Mouse (Mus musculus) erythroblast, embryonic 14.5 days (primary cell): ENCODE results near the gene Tmem176b. TPM values are rescaled to one million over a fixed set of nuclear protein-coding genes. Genes with fewer than 3 reads are reported as not detected.
"Not testable (repeated sequence)": the region's sequence is repeated elsewhere in the genome, so short reads cannot be mapped to it uniquely, and the experiment has no call there.

Experiments
- H3K27me3 ChIP-seq: 2 replicates; pipeline ENCODE4 v1.6.1; 2012; ENCODE audit warnings: inconsistent platforms; ENCODE audit not compliant: control insufficient read depth
- H3K36me3 ChIP-seq: 2 replicates; pipeline ENCODE4 v1.6.1; 2012; ENCODE audit warnings: mild to moderate bottlenecking, inconsistent platforms; ENCODE audit not compliant: control insufficient read depth
- H3K4me1 ChIP-seq: 2 replicates; pipeline ENCODE4 v1.6.1; 2012; ENCODE audit warnings: inconsistent platforms; ENCODE audit not compliant: control insufficient read depth
- H3K4me3 ChIP-seq: replicated peaks from 2 replicates; pipeline ENCODE3; 2012; ENCODE audit warnings: moderate library complexity, mild to moderate bottlenecking, inconsistent platforms
- H3K9me3 ChIP-seq: 2 replicates; pipeline ENCODE4 v1.6.1; 2012; ENCODE audit warnings: low read length, inconsistent platforms, mixed read lengths; ENCODE audit not compliant: control insufficient read depth
- GATA1 ChIP-seq: IDR thresholded peaks from 2 replicates; pipeline ENCODE4 v1.6.1; 2012; ENCODE audit warnings: low read length, inconsistent platforms, mixed read lengths
- TAL1 ChIP-seq: IDR thresholded peaks from 3 replicates; pipeline ENCODE4 v1.6.1; 2012; ENCODE audit warnings: low read length, inconsistent platforms, mixed read lengths
- polyA plus RNA-seq: library from polyadenylated mRNA; stranded (reverse); fragments of >175 nt; gene quantifications from 2 replicates; pipeline ENCODE4 v1.2.3, GENCODE M21; 2012

Gene Tmem176b
- polyA plus RNA-seq, 1 experiment = 0.18 TPM

GRCm38 (mm10) chr6:48832426-48832825 lies 8.9 kb downstream of the Tmem176b start:
- no peaks in the 10 kb centered on the region for H3K4me1 ChIP-seq
- peaks cover 10% of the 10 kb centered on the region; the same call in 1 of the 2 replicates for H3K36me3 ChIP-seq
- no peaks in the 10 kb centered on the region for H3K27me3 ChIP-seq
- TF ChIP-seq TAL1 (no peak), GATA1 (no peak)
- no peak overlapping the region for H3K4me3 ChIP-seq
- no peaks in the 10 kb centered on the region for H3K9me3 ChIP-seq

GRCm38 (mm10) chr6:48831141-48831540 lies 10.2 kb downstream of the Tmem176b start:
- Histone ChIP-seq H3K27me3 (no peaks in the 10 kb centered on the region), H3K36me3 (peaks cover 10% of the 10 kb centered on the region; the same call in 1 of the 2 replicates), H3K9me3 (no peaks in the 10 kb centered on the region), H3K4me3 (no peak overlapping the region), H3K4me1 (no peaks in the 10 kb centered on the region)
- TF ChIP-seq TAL1 (no peak), GATA1 (no peak)

- TF ChIP-seq TAL1 (no peak), GATA1 (no peak)
- peaks cover 8% of the 10 kb centered on the region; the same call in 1 of the 2 replicates for H3K36me3 ChIP-seq
Observed at GRCm38 (mm10) chr6:48830241-48830640, 11.1 kb downstream of the Tmem176b start.

GRCm38 (mm10) chr6:48829651-48830050 lies 11.6 kb downstream of the Tmem176b start:
- Histone ChIP-seq H3K36me3 (peaks cover 8% of the 10 kb centered on the region; the same call in 1 of the 2 replicates), H3K27me3 (no peaks in the 10 kb centered on the region), H3K9me3 (no peaks in the 10 kb centered on the region), H3K4me1 (no peaks in the 10 kb centered on the region), H3K4me3 (no peak overlapping the region)
- TF ChIP-seq TAL1 (no peak), GATA1 (no peak)

More at GRCm38 (mm10) chr6:48830241-48830640, 11.1 kb downstream of the Tmem176b start:
- Histone ChIP-seq H3K27me3 (no peaks in the 10 kb centered on the region), H3K4me1 (no peaks in the 10 kb centered on the region), H3K9me3 (no peaks in the 10 kb centered on the region), H3K4me3 (no peak overlapping the region)

- Histone ChIP-seq H3K27me3 (no peaks in the 10 kb centered on the region), H3K36me3 (peaks cover 3% of the 10 kb centered on the region; the same call in 1 of the 2 replicates), H3K4me1 (no peaks in the 10 kb centered on the region), H3K9me3 (no peaks in the 10 kb centered on the region), H3K4me3 (no peak overlapping the region)
- TF ChIP-seq GATA1 = no peak
- no peak for TF ChIP-seq TAL1
Observed at GRCm38 (mm10) chr6:48828976-48829375, 12.3 kb downstream of the Tmem176b start.

GRCm38 (mm10) chr6:48825016-48825415 lies 16.3 kb downstream of the Tmem176b start:
- no peaks in the 10 kb centered on the region for H3K36me3 ChIP-seq
- H3K9me3 ChIP-seq = no peaks in the 10 kb centered on the region
- H3K4me1 ChIP-seq = no peaks in the 10 kb centered on the region
- H3K4me3 ChIP-seq = no peak overlapping the region
- H3K27me3 ChIP-seq = no peaks in the 10 kb centered on the region
- TF ChIP-seq GATA1 (no peak), TAL1 (no peak)

GRCm38 (mm10) chr6:48821991-48822785 lies 19.1 kb downstream of the Tmem176b start:
- H3K4me1 ChIP-seq, H3K27me3 ChIP-seq, H3K9me3 ChIP-seq, H3K36me3 ChIP-seq, H3K4me3 ChIP-seq: not testable (repeated sequence)

- no peaks in the 10 kb centered on the region for H3K27me3 ChIP-seq
- no peaks in the 10 kb centered on the region for H3K4me1 ChIP-seq
- H3K36me3 ChIP-seq = no peaks in the 10 kb centered on the region
- no peaks in the 10 kb centered on the region for H3K9me3 ChIP-seq
- TF ChIP-seq GATA1 = no peak
- TF ChIP-seq TAL1 = no peak
- no peak overlapping the region for H3K4me3 ChIP-seq
Observed at GRCm38 (mm10) chr6:48817815-48818214, 23.5 kb downstream of the Tmem176b start.

GRCm38 (mm10) chr6:48815013-48815412 lies 26.3 kb downstream of the Tmem176b start:
- Histone ChIP-seq H3K36me3 (no peaks in the 10 kb centered on the region), H3K4me1 (no peaks in the 10 kb centered on the region), H3K27me3 (no peaks in the 10 kb centered on the region), H3K9me3 (no peaks in the 10 kb centered on the region), H3K4me3 (no peak overlapping the region)
- TF ChIP-seq TAL1 (no peak), GATA1 (no peak)
